Mouse (Mus musculus) left cerebral cortex, adult 2 months (tissue): Measurements from ENCODE around the gene Palb2. TPM values are rescaled to one million over a fixed set of nuclear protein-coding genes. Genes with fewer than 3 reads are reported as not detected.
"Not testable (repeated sequence)": the region's sequence is repeated elsewhere in the genome, so short reads cannot be mapped to it uniquely, and the experiment has no call there.

Experiments
- DNase-seq, 2 experiments: peaks; one replicate each; pipeline ENCODE4 v3.0.0; 2021 to 2022; ENCODE audit warnings: low spot score in 2 of 2, mixed read lengths in 1 of 2; ENCODE audit errors: extremely low spot score in 1 of 2
- H3K27ac ChIP-seq: fragments of 200-600 bp; 2 replicates; pipeline ENCODE4 v1.8.1; 2022
- H3K4me3 ChIP-seq: fragments of 200-600 bp; 2 replicates; pipeline ENCODE4 v1.8.1; 2022
- CTCF ChIP-seq: fragments of 200-600 bp; IDR thresholded peaks from 2 replicates; pipeline ENCODE4 v1.8.1; 2022; ENCODE audit warnings: antibody characterized with exemption, mild to moderate bottlenecking, moderate library complexity
- intact Hi-C: fragments of 180-260 bp; cut with DNase I; formaldehyde crosslinking; loops from one replicate; pipeline ENCODE4 v1.15.1; 2025
- total RNA-seq, 2 experiments: library from RNA; stranded (reverse); gene quantifications; 2 replicates each; pipeline ENCODE4 v1.2.3; 2021

Palb2 gene
- total RNA-seq, 2 experiments from 2014 or later, result 1.2 to 2.2 TPM

DNA sequence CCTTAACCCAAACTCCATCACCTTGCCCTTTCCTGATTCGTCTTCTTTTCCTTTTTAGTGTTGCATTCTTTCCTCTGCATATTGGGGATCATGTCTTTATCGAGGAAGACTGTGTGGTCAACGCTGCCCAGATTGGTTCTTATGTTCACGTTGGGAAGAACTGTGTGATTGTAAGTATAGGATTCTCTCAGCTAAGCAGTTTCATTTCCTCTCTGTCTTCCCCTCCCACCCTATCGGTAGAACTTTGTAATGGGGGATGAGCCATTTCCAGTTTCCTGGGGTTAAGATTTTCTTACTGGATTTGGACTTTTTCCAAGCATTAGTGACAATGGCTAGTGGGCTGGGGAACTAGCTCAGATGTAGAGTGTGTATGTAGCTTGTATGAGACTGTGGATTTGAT is 5.4 kb upstream of the Palb2 start:
- no peak for TF ChIP-seq CTCF
- intact Hi-C loops, result no loop called here
- DNase-seq, result no peak
- H3K4me3 ChIP-seq, result no peak overlapping the region
- H3K27ac ChIP-seq, result no peak overlapping the region

- no peak for DNase-seq
- intact Hi-C loops, result no loop called here
- TF ChIP-seq CTCF, result no peak
- Histone ChIP-seq H3K27ac (no peak overlapping the region), H3K4me3 (no peak overlapping the region)
Observed at GRCm38 (mm10) chr7:122137071-122137470, 4.3 kb upstream of the Palb2 start.

DNA sequence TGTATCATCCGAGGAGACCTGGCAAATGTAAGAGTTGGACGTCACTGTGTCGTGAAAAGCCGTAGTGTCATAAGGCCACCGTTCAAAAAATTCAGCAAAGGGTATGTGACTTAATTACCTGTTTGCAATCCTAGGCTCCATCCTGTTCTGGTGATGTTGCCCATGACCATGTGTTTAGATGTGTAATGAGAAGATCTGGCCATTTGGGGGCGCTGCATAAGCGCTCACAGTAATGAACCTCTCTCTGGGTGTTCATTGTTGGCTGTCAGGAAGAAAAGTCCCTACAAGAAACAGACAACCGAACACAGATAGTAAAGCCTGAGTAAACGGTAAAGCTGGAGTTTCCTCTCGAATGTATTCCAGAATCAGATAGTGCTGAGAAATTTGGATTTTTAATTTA is 2.3 kb upstream of the Palb2 start:
- TF ChIP-seq CTCF, result peak; percentile 43
- DNase-seq, result no peak
- intact Hi-C loops, result no loop called here
- H3K4me3 ChIP-seq, result no peak overlapping the region
- H3K27ac ChIP-seq, result no peak overlapping the region

DNA sequence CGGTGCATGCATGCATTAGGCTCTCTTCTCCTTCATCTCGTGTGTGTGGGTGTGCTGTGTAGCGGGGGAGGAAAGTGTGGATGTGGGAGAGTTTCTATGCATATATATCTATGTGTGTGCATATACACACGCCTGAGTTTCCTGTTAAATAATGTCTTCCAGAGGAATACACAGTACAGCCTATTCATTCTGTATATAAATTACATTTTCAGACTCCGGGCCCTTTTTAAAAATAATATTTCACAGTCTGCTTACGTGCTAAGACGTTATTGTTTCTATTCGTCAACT is 497 bp upstream of the Palb2 start:
- H3K27ac ChIP-seq, result peak overlapping the region; percentile 89
- no peak for TF ChIP-seq CTCF
- DNase-seq, result no peak
- H3K4me3 ChIP-seq, result peak overlapping the region; percentile 99
- intact Hi-C loops, result no loop called here

DNA sequence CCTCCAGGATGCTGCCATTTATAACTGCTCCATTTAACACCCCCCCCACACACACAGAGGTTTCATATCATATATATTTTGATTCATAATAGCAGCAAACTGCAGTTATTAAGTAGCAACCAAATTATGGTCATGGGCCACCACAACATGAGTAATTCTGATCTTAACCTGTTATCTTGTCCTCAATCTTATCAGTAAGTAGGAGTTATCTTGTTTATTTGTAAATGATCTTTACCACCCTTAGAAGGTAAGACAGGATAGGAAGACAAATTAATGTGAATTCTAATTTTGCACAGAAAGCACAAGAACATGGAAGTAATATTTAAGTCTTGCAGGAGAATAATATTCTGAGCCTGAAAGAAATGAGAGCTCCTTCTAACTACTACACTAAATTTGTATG is 951 bp downstream of the Palb2 start:
- no peak for TF ChIP-seq CTCF
- intact Hi-C loops, result no loop called here
- Histone ChIP-seq H3K27ac (no peak overlapping the region), H3K4me3 (no peak overlapping the region)
- no peak for DNase-seq

- Histone ChIP-seq H3K4me3 (no peak overlapping the region), H3K27ac (no peak overlapping the region)
- no peak for TF ChIP-seq CTCF
- intact Hi-C loops, result no loop called here
- DNase-seq, result no peak
Observed at GRCm38 (mm10) chr7:122126946-122127345, 5.8 kb downstream of the Palb2 start.

DNA sequence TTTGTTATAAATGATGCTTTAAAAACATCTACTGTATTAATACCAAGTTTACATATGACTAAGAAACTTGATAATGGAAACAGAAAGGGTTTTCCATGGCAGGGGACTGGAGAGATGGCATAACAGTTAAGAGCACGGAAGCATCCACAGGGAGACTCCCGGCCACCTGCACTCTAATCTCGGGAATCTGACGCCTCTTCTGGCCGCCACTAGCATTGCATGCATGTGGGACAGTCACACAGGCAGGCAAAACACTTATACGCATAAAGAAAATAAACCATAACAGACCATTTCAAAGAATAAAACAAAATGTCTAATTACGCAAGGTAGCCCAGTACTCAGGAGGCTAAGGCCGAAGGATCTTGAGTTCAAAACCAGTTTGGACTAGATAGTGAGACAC is 7.1 kb downstream of the Palb2 start:
- intact Hi-C loops, result no loop called here

GRCm38 (mm10) chr7:122123518-122123917 is 9.3 kb downstream of the Palb2 start:
- DNase-seq, result no peak
- Histone ChIP-seq H3K4me3 (no peak overlapping the region), H3K27ac (no peak overlapping the region)
- intact Hi-C loops, result no loop called here
- no peak for TF ChIP-seq CTCF

More for the DNA sequence above, 7.1 kb downstream of the Palb2 start:
- peak; percentile 9 for TF ChIP-seq CTCF
- Histone ChIP-seq H3K4me3 (no peak overlapping the region), H3K27ac (no peak overlapping the region)
- no peak for DNase-seq

DNA sequence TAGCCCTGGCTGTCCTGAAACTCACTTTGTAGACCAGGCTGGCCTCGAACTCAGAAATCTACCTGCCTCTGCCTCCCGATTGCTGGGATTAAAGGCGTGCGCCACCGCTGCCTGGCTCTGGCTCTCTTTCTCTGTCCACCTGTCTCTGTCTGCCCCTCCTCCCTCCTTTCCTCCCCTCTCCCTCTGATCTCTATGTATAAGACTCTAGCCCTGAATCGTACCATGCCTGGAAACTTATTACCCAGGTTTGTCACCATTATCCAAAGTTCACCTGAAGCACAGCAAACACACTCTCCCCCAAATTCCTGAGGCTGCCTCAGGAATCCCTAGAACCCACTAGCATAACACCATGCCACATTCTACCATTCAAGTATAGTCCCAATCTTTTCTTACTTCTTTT is 24.6 kb downstream of the Palb2 start:
- no peak for TF ChIP-seq CTCF
- Histone ChIP-seq H3K4me3 (no peak overlapping the region), H3K27ac (no peak overlapping the region)
- DNase-seq, result no peak
- intact Hi-C loops, result no loop called here

DNA sequence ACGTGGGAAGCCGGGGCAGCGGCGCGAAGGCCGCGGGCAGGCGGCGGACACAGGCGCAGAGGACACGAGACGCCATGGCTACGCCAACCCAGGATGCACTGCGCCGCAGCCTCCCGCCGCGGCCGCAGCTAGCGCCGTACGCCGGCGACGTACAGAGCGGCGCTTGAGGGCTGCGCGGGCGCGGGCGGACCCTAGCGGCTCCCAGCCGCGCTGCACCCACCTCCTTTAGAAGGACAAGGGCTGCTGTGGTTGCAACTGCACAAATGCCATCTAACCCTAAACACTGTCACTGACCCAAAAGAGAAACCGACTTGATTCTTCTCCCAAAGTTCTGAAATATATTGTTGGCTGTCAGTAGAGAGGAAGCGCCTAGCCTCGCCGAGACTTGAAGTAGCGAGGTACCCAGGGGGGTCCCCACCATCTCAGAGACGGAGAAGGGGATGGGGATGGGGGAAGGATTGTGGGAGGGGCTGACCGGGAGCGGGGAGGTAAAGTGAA is 31.0 kb downstream of the Palb2 start, which contains the start of gene Ndufab1:
Gene Ndufab1, minus strand, starts transcription at position 140 of the 498 bp plus-strand sequence.
- intact Hi-C loops, result no loop called here
- Histone ChIP-seq H3K27ac (peak within 1 kb of the TSS; percentile 91), H3K4me3 (peak within 1 kb of the TSS; percentile 83)
- DNase-seq, result peak; percentile 88 to 89
- peak; percentile 87 for TF ChIP-seq CTCF

DNA sequence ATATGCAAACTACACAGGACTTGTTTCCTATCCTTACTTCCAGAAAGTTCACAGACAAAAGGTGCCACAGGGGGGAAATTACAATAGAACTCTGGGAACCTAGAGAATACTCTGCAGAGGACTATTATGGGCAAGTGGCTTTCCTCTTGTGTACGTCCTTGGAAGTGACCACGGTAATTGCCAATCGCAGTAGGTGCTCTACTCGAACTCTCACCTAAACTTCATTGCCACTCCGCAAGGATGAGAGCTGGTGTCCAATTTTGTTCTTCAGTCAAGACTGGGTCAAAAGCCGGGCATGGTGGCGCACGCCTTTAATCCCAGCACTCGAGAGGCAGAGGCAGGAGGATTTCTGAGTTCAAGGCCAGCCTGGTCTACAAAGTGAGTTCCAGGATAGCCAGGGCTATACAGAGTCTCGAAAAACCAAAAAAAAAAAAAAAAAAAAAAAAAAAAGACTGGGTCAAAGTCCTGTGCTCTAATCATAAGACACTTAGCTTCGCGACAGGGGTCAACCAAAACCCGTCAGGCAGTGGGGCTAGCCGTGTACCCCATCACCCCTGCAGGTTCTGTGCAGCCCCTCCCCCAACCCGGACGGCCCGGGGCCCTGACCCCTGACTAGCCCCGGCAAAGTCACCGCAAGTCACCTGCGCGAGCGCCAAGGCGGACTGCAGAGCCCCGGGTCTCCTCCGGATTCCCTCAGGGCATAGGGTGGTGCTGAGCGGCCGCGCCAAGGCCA is 31.6 kb downstream of the Palb2 start:
- DNase-seq, intact Hi-C loops: not testable (repeated sequence)
- peak overlapping the region; percentile 83 for H3K4me3 ChIP-seq
- H3K27ac ChIP-seq, result peak overlapping the region; percentile 91

GRCm38 (mm10) chr7:122099222-122099621 is 33.6 kb downstream of the Palb2 start:
- peak in 1 of 2 experiments; percentile 20 for DNase-seq
- TF ChIP-seq CTCF, result peak; percentile 82
- intact Hi-C loops, result loop anchor here (2.0 kb wide), 1 partner anchor 32 kb away; the partner anchor contains the start of genes Ears2 and Ubfd1
- no peak overlapping the region for H3K4me3 ChIP-seq
- no peak overlapping the region for H3K27ac ChIP-seq

- no peak for DNase-seq
- no peak overlapping the region for H3K27ac ChIP-seq
- no peak overlapping the region for H3K4me3 ChIP-seq
- TF ChIP-seq CTCF, result no peak
- intact Hi-C loops, result loop anchor here (2.0 kb wide), 1 partner anchor 31 kb away; the partner anchor contains the start of genes Ears2 and Ubfd1
Observed at GRCm38 (mm10) chr7:122098009-122098408, 34.8 kb downstream of the Palb2 start.
